Mouse (Mus musculus): ENCODE measurements at regions not wholly inside any gene's neighbourhood (a gene's known extent, or its start where the extent isn't known, plus 50 kb on each side); places are given as distances from the start of the nearest gene placed in this dataset.

GRCm38 (mm10) chr5:106166266-106166665 lies 289.9 kb downstream of the Zfp326 start:
- TF ChIP-seq CTCF (IDR thresholded peaks at IDR 0.05; ENCODE audit: low read depth) = no peak
- Histone ChIP-seq H3K9me3 (ENCODE audit: control insufficient read depth) (no peaks in the 10 kb centered on the region), H3K4me1 (replicated peaks; ENCODE audit: control insufficient read depth, insufficient read depth, low read length) (no peaks in the 10 kb centered on the region), H3K27me3 (replicated peaks; ENCODE audit: control insufficient read depth, insufficient read depth, low read length) (no peaks in the 10 kb centered on the region), H3K4me3 (ENCODE audit: low read depth, low read length) (no peak overlapping the region), H3K9ac (ENCODE audit: low read depth, low read length) (no peak overlapping the region), H3K36me3 (ENCODE audit: control insufficient read depth, insufficient read depth) (no peaks in the 10 kb centered on the region), H3K4me2 (replicated peaks; ENCODE audit: low read depth) (no peak overlapping the region), H3K27ac (ENCODE audit: low read depth, low read length) (no peak overlapping the region)
- WGBS = 71% methylated on average over 5 of the region's 5 CpGs
- ATAC-seq = no peak

GRCm38 (mm10) chr5:106164190-106164589 lies 287.8 kb downstream of the Zfp326 start:
- H3K9ac ChIP-seq (ENCODE audit: low read depth, low read length) = no peak overlapping the region
- no peak overlapping the region for H3K27ac ChIP-seq (ENCODE audit: low read depth, low read length)
- no peak overlapping the region for H3K4me2 ChIP-seq (replicated peaks; ENCODE audit: low read depth)
- no peak for ATAC-seq
- H3K36me3 ChIP-seq (ENCODE audit: control insufficient read depth, insufficient read depth) = no peaks in the 10 kb centered on the region
- TF ChIP-seq CTCF (IDR thresholded peaks at IDR 0.05; ENCODE audit: low read depth) = no peak
- no peaks in the 10 kb centered on the region for H3K9me3 ChIP-seq (ENCODE audit: control insufficient read depth)
- no peak overlapping the region for H3K4me3 ChIP-seq (ENCODE audit: low read depth, low read length)
- WGBS = 65% methylated on average over 8 of the region's 8 CpGs
- no peaks in the 10 kb centered on the region for H3K27me3 ChIP-seq (replicated peaks; ENCODE audit: control insufficient read depth, insufficient read depth, low read length)
- no peaks in the 10 kb centered on the region for H3K4me1 ChIP-seq (replicated peaks; ENCODE audit: control insufficient read depth, insufficient read depth, low read length)

- no peaks in the 10 kb centered on the region for H3K27me3 ChIP-seq (replicated peaks; ENCODE audit: control insufficient read depth, insufficient read depth, low read length)
- H3K4me3 ChIP-seq (ENCODE audit: low read depth, low read length) = no peak overlapping the region
- WGBS = 52% methylated on average over 12 of the region's 12 CpGs
- H3K9ac ChIP-seq (ENCODE audit: low read depth, low read length) = no peak overlapping the region
- no peak overlapping the region for H3K4me2 ChIP-seq (replicated peaks; ENCODE audit: low read depth)
- TF ChIP-seq CTCF (IDR thresholded peaks at IDR 0.05; ENCODE audit: low read depth) = no peak
- no peaks in the 10 kb centered on the region for H3K36me3 ChIP-seq (ENCODE audit: control insufficient read depth, insufficient read depth)
- H3K27ac ChIP-seq (ENCODE audit: low read depth, low read length) = no peak overlapping the region
- no peaks in the 10 kb centered on the region for H3K9me3 ChIP-seq (ENCODE audit: control insufficient read depth)
- no peaks in the 10 kb centered on the region for H3K4me1 ChIP-seq (replicated peaks; ENCODE audit: control insufficient read depth, insufficient read depth, low read length)
- ATAC-seq = no peak
These were observed 286.8 kb downstream of the Zfp326 start for GRCm38 (mm10) chr5:106162981-106163653.

DNA sequence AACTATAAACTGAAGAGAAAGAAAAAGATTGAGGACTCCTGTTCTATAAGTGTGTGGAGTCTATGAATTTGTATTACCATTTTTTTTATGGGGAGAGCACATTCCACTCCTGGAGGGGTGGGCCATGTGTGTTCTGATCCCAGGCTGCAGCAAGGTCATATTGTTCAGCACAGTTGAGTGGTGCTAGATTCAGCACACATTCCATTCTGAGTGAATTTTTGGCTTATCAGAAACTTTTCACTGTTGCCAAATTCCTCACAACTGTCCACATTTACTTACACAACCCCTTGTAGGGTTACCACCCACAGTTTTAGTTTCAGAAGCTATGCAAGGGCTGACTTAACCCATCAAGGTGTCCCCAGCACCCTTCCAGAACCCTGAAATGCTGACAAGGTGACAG lies 262.7 kb downstream of the Zfp326 start:
- no peaks in the 10 kb centered on the region for H3K4me1 ChIP-seq (replicated peaks; ENCODE audit: control insufficient read depth, insufficient read depth, low read length)
- no peak overlapping the region for H3K4me2 ChIP-seq (replicated peaks; ENCODE audit: low read depth)
- no peak overlapping the region for H3K9ac ChIP-seq (ENCODE audit: low read depth, low read length)
- H3K27ac ChIP-seq (ENCODE audit: low read depth, low read length) = no peak overlapping the region
- H3K36me3 ChIP-seq (ENCODE audit: control insufficient read depth, insufficient read depth) = no peaks in the 10 kb centered on the region
- H3K4me3 ChIP-seq (ENCODE audit: low read depth, low read length) = no peak overlapping the region
- no peaks in the 10 kb centered on the region for H3K27me3 ChIP-seq (replicated peaks; ENCODE audit: control insufficient read depth, insufficient read depth, low read length)
- no peaks in the 10 kb centered on the region for H3K9me3 ChIP-seq (ENCODE audit: control insufficient read depth)
- ATAC-seq = no peak
- no peak for TF ChIP-seq CTCF (IDR thresholded peaks at IDR 0.05; ENCODE audit: low read depth)

DNA sequence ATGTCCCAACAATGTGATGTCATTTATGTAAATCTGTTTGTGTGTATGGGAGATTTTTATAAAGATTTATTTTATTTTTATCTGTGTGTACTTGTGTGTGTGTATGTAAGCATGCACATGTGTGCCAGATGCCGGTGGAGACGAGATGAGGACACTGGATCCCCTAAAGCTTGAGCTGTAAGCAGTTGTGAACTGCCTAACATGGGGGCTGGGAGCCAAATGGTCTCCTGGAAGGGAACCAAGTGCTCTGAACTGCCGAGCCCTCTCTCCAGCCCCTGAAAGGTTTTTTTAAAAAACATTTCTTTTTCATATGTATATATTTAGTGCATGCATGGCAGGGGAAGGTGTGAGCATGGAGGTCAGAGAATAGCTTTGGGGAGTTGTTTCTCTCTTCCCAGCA lies 246.6 kb downstream of the Zfp326 start:
- no peaks in the 10 kb centered on the region for H3K36me3 ChIP-seq (ENCODE audit: control insufficient read depth, insufficient read depth)
- H3K9ac ChIP-seq (ENCODE audit: low read depth, low read length) = no peak overlapping the region
- ATAC-seq = no peak
- no peaks in the 10 kb centered on the region for H3K27me3 ChIP-seq (replicated peaks; ENCODE audit: control insufficient read depth, insufficient read depth, low read length)
- no peak for TF ChIP-seq CTCF (IDR thresholded peaks at IDR 0.05; ENCODE audit: low read depth)
- no peak overlapping the region for H3K27ac ChIP-seq (ENCODE audit: low read depth, low read length)
- H3K4me1 ChIP-seq (replicated peaks; ENCODE audit: control insufficient read depth, insufficient read depth, low read length) = no peaks in the 10 kb centered on the region
- no peak overlapping the region for H3K4me3 ChIP-seq (ENCODE audit: low read depth, low read length)
- no peak overlapping the region for H3K4me2 ChIP-seq (replicated peaks; ENCODE audit: low read depth)
- no peaks in the 10 kb centered on the region for H3K9me3 ChIP-seq (ENCODE audit: control insufficient read depth)
- WGBS = 59% methylated on average over 3 of the region's 3 CpGs

- H3K27ac ChIP-seq (ENCODE audit: low read depth, low read length) = no peak overlapping the region
- TF ChIP-seq CTCF (IDR thresholded peaks at IDR 0.05; ENCODE audit: low read depth) = no peak
- no peak overlapping the region for H3K4me2 ChIP-seq (replicated peaks; ENCODE audit: low read depth)
- no peaks in the 10 kb centered on the region for H3K27me3 ChIP-seq (replicated peaks; ENCODE audit: control insufficient read depth, insufficient read depth, low read length)
- H3K9ac ChIP-seq (ENCODE audit: low read depth, low read length) = no peak overlapping the region
- ATAC-seq = no peak
- no peaks in the 10 kb centered on the region for H3K9me3 ChIP-seq (ENCODE audit: control insufficient read depth)
- H3K4me1 ChIP-seq (replicated peaks; ENCODE audit: control insufficient read depth, insufficient read depth, low read length) = no peaks in the 10 kb centered on the region
- 43% methylated on average over 1 of the region's 1 CpGs for WGBS
- H3K36me3 ChIP-seq (ENCODE audit: control insufficient read depth, insufficient read depth) = no peaks in the 10 kb centered on the region
- H3K4me3 ChIP-seq (ENCODE audit: low read depth, low read length) = no peak overlapping the region
These were observed 243.2 kb downstream of the Zfp326 start for GRCm38 (mm10) chr5:106119584-106119983.

GRCm38 (mm10) chr5:106113186-106113585 lies 236.8 kb downstream of the Zfp326 start:
- Histone ChIP-seq H3K27me3 (replicated peaks; ENCODE audit: control insufficient read depth, insufficient read depth, low read length) (no peaks in the 10 kb centered on the region), H3K4me1 (replicated peaks; ENCODE audit: control insufficient read depth, insufficient read depth, low read length) (no peaks in the 10 kb centered on the region), H3K9me3 (ENCODE audit: control insufficient read depth) (no peaks in the 10 kb centered on the region), H3K27ac (ENCODE audit: low read depth, low read length) (no peak overlapping the region), H3K4me2 (replicated peaks; ENCODE audit: low read depth) (no peak overlapping the region), H3K9ac (ENCODE audit: low read depth, low read length) (no peak overlapping the region), H3K4me3 (ENCODE audit: low read depth, low read length) (no peak overlapping the region), H3K36me3 (ENCODE audit: control insufficient read depth, insufficient read depth) (no peaks in the 10 kb centered on the region)
- 54% methylated on average over 3 of the region's 3 CpGs for WGBS
- no peak for ATAC-seq
- no peak for TF ChIP-seq CTCF (IDR thresholded peaks at IDR 0.05; ENCODE audit: low read depth)

Measured in intestine, postnatal 0 days (tissue).